Mouse (Mus musculus) stomach, postnatal 0 days (tissue): ENCODE measurements around the gene Zfp148. TPM values are rescaled to one million over a fixed set of nuclear protein-coding genes. Genes with fewer than 3 reads are reported as not detected.

Experiments used
- ATAC-seq: fragments of 200-750 bp; cut with Nextera tagmentation; 2 replicates; pipeline ENCODE4 v1.8.0; 2017; ENCODE audit not compliant: low FRiP score, low TSS enrichment
- DNase-seq: peaks from one replicate; pipeline ENCODE4 v3.0.0-alpha.2; 2016; ENCODE audit warnings: low spot score
- H3K27ac ChIP-seq: fragments of 300-500 bp; sonication (generic); replicated peaks from 2 replicates; pipeline ENCODE4 v1.5.1; 2014; ENCODE audit warnings: mild to moderate bottlenecking, control low read depth
- H3K27me3 ChIP-seq: fragments of 300-500 bp; sonication (generic); 2 replicates; pipeline ENCODE4 v1.6.1; 2014; ENCODE audit warnings: low read length; ENCODE audit not compliant: control insufficient read depth, insufficient read depth
- H3K36me3 ChIP-seq: fragments of 300-500 bp; sonication (generic); 2 replicates; pipeline ENCODE4 v1.6.1; 2014; ENCODE audit warnings: low read length, mixed read lengths; ENCODE audit not compliant: control insufficient read depth, insufficient read depth
- H3K4me1 ChIP-seq: fragments of 300-500 bp; sonication (generic); replicated peaks from 2 replicates; pipeline ENCODE4 v1.6.1; 2014; ENCODE audit warnings: antibody characterized with exemption; ENCODE audit not compliant: control insufficient read depth, insufficient read depth
- H3K4me2 ChIP-seq: fragments of 300-500 bp; sonication (generic); replicated peaks from 2 replicates; pipeline ENCODE4 v1.6.1; 2014; ENCODE audit warnings: low read depth, mild to moderate bottlenecking, control low read depth, moderate library complexity
- H3K4me3 ChIP-seq: fragments of 300-500 bp; sonication (generic); 2 replicates; pipeline ENCODE4 v1.5.1; 2014; ENCODE audit warnings: low read depth, low read length, control low read depth
- H3K9ac ChIP-seq: fragments of 300-500 bp; sonication (generic); 2 replicates; pipeline ENCODE4 v1.6.1; 2014; ENCODE audit warnings: mild to moderate bottlenecking, low read length, control low read depth, mixed read lengths
- H3K9me3 ChIP-seq: fragments of 300-500 bp; sonication (generic); 2 replicates; pipeline ENCODE4 v1.6.1; 2016; ENCODE audit warnings: low read length; ENCODE audit not compliant: control insufficient read depth
- CTCF ChIP-seq: IDR thresholded peaks from 2 replicates; pipeline ENCODE4 v1.5.1; 2016; ENCODE audit warnings: antibody characterized with exemption, low read depth, mild to moderate bottlenecking, moderate library complexity
- EP300 ChIP-seq: optimal IDR thresholded peaks from 2 replicates; pipeline ENCODE3; 2016; ENCODE audit warnings: antibody characterized with exemption
- WGBS: fragments of 180-500 bp; shearing (Covaris S2); extraction: QIAGEN DNeasy Blood & Tissue Kit; methylation state at CpG from one replicate; pipeline ENCODE4 v1.1.7; 2014; 5-methylcytosine and 5-hydroxymethylcytosine counted together
- polyA plus RNA-seq: library from polyadenylated mRNA; unstranded; fragments of >200 nt; fragmentation: Nextera tagmentation; extraction: Ambion mirVana; gene quantifications from 2 replicates; pipeline ENCODE4 v1.2.1, GENCODE M21; 2015

Gene Zfp148
- polyA plus RNA-seq, 1 experiment from 2014 or later, result 25.1 TPM

DNA sequence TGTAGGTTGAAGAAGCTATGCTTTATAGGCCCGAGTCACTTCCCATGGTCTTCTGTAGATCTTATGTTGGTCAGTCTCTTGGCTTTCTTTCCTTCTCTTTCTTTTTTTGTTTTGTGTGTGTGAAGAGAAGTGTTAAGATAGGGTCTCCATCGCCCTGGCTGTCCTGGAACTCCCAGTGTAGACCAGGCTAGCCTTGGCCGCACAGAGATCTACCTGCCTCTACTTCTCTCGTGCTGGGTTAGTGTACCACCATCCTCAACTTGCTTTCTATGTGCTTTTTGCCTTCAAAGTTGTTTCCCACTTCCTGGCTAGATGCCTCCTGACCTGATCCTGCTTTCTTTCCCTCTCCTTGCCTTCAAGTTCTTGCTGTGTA lies 84.6 kb downstream of the Zfp148 start:
- WGBS, result 97% methylated on average over 4 of the region's 4 CpGs
- Histone ChIP-seq H3K36me3 (peaks cover 7% of the 10 kb centered on the region; the same call in 1 of the 2 replicates), H3K4me3 (no peak overlapping the region), H3K9me3 (no peaks in the 10 kb centered on the region), H3K27me3 (no peaks in the 10 kb centered on the region), H3K4me2 (no peak overlapping the region), H3K9ac (no peak overlapping the region), H3K4me1 (no peaks in the 10 kb centered on the region), H3K27ac (no peak overlapping the region)
- ATAC-seq (no peak), DNase-seq (no peak)
- no peak for TF ChIP-seq EP300
- no peak for TF ChIP-seq CTCF

DNA sequence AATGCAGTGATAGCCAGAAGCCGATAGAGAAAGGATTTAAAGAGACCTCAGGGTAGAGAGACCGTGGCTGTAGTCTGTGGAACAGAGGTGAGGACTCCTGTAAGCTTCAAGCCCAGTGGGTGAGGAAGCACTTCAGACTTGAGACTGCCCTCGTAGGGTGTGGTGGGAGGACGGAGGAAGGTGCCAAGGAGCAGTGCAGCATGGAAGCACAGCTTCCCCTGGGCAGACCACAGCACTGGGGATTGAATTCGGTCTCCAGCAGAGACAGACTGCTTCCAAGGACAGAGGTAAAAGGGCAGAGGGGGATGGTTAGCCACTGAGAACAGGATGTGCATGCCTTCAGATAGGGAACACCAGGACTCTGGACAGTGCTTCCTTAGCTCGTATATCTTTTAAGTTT lies 86.8 kb downstream of the Zfp148 start:
- Histone ChIP-seq H3K9me3 (no peaks in the 10 kb centered on the region), H3K4me1 (no peaks in the 10 kb centered on the region), H3K9ac (no peak overlapping the region), H3K27me3 (no peaks in the 10 kb centered on the region), H3K27ac (no peak overlapping the region), H3K36me3 (peaks cover 7% of the 10 kb centered on the region; the same call in 1 of the 2 replicates), H3K4me3 (no peak overlapping the region), H3K4me2 (no peak overlapping the region)
- ATAC-seq (no peak), DNase-seq (no peak)
- TF ChIP-seq CTCF, result no peak
- TF ChIP-seq EP300, result no peak
- WGBS, result 73% methylated on average over 6 of the region's 6 CpGs

GRCm38 (mm10) chr16:33469973-33470372 lies 89.3 kb downstream of the Zfp148 start:
- no peak overlapping the region for H3K4me2 ChIP-seq
- no peaks in the 10 kb centered on the region for H3K27me3 ChIP-seq
- H3K36me3 ChIP-seq, result peaks cover 7% of the 10 kb centered on the region; the same call in 1 of the 2 replicates
- H3K9me3 ChIP-seq, result no peaks in the 10 kb centered on the region
- H3K4me3 ChIP-seq, result no peak overlapping the region
- DNase-seq, result no peak
- no peaks in the 10 kb centered on the region for H3K4me1 ChIP-seq
- ATAC-seq, result no peak
- no peak overlapping the region for H3K9ac ChIP-seq
- no peak for TF ChIP-seq CTCF
- H3K27ac ChIP-seq, result no peak overlapping the region

DNA sequence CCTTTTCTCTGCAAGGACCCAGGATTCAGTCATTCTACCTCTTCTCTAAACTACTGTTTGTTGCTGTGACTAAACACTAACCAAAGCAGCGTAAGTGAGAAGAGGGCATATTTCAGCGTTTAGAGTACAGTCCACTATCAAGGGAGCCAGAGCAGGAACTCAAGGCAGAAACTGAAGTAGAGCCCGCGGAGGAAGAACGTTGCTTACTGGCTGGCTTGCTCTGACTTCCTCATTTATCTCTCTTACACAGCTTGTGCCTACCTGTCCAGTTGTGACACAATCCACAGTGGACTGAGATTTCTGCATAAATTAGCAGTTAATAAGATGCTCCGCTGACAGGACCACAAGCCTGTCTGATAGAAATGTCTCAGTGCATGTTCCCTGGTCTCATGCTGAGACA lies 93.7 kb downstream of the Zfp148 start:
- no peak overlapping the region for H3K9ac ChIP-seq
- H3K4me2 ChIP-seq, result no peak overlapping the region
- ATAC-seq, result no peak
- no peak for DNase-seq
- H3K27me3 ChIP-seq, result no peaks in the 10 kb centered on the region
- H3K9me3 ChIP-seq, result no peaks in the 10 kb centered on the region
- TF ChIP-seq CTCF (no peak), EP300 (no peak)
- no peak overlapping the region for H3K27ac ChIP-seq
- no peak overlapping the region for H3K4me3 ChIP-seq
- H3K4me1 ChIP-seq, result no peaks in the 10 kb centered on the region
- peaks cover 3% of the 10 kb centered on the region; the same call in 1 of the 2 replicates for H3K36me3 ChIP-seq
- WGBS, result 88% methylated on average over 6 of the region's 6 CpGs

GRCm38 (mm10) chr16:33479926-33480325 lies 99.3 kb downstream of the Zfp148 start:
- H3K36me3 ChIP-seq, result peaks cover 7% of the 10 kb centered on the region; the same call in 1 of the 2 replicates
- no peak overlapping the region for H3K4me2 ChIP-seq
- ATAC-seq, result no peak
- no peaks in the 10 kb centered on the region for H3K27me3 ChIP-seq
- DNase-seq, result no peak
- H3K4me1 ChIP-seq, result no peaks in the 10 kb centered on the region
- TF ChIP-seq EP300 (no peak), CTCF (no peak)
- no peak overlapping the region for H3K9ac ChIP-seq
- H3K27ac ChIP-seq, result no peak overlapping the region
- H3K9me3 ChIP-seq, result no peaks in the 10 kb centered on the region
- H3K4me3 ChIP-seq, result no peak overlapping the region

DNA sequence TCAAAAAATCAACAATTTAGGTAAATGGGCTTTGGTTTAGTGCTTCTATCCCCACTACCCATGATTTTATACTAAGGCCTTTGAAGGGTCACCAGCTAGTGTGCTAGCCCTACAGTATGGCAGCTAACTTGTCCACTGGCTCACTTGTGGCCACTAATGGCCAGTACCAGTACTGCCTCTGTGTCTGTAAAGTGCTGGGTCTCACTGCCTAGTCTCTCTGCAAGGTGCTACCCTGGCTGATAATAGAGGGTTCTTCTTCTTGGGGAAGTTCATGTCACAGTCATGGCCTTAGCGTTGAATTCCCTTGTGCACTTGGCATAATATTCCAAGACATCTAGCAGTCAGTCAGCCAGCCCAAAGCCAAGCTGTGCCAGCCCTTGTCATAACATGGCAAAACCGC lies 100.5 kb downstream of the Zfp148 start:
- H3K9ac ChIP-seq, result no peak overlapping the region
- ATAC-seq, result no peak
- no peak overlapping the region for H3K4me2 ChIP-seq
- no peak overlapping the region for H3K4me3 ChIP-seq
- no peak overlapping the region for H3K27ac ChIP-seq
- no peaks in the 10 kb centered on the region for H3K9me3 ChIP-seq
- no peaks in the 10 kb centered on the region for H3K27me3 ChIP-seq
- H3K36me3 ChIP-seq, result peaks cover 5% of the 10 kb centered on the region; the same call in 1 of the 2 replicates
- 97% methylated on average over 2 of the region's 2 CpGs for WGBS
- peak; percentile 48 for DNase-seq
- TF ChIP-seq CTCF, result peak; percentile 71
- no peak for TF ChIP-seq EP300
- H3K4me1 ChIP-seq, result no peaks in the 10 kb centered on the region
